Mouse (Mus musculus) gastrocnemius, adult 18-20 months (tissue): ENCODE measurements at regions not wholly inside any gene's neighbourhood (a gene's known extent, or its start where the extent isn't known, plus 50 kb on each side); places are given as distances from the start of the nearest gene placed in this dataset.

Experiments used
- DNase-seq: peaks from one replicate; pipeline ENCODE4 v3.0.0; 2021; ENCODE audit warnings: low spot score

DNA sequence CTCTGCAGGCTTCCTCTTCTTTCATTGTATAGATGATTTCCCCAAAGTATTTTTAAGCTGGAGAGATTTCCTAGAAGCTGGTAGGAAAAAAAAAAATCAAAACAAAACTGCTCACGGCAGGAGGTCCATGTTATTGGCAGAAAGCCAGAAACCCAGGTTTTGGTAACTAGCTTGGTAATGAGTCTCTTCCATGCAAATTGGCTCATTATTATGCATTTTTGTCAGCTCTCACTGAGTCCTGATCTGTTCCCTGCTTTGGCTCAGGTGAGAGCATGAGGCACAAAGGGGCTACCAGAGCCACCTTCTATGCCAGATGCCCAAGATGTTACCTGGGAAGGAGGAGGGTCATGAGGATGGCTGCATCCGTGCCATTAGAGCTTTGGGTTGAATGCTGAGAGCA, 146.3 kb upstream of the Vstm2b start:
- no peak for DNase-seq

DNA sequence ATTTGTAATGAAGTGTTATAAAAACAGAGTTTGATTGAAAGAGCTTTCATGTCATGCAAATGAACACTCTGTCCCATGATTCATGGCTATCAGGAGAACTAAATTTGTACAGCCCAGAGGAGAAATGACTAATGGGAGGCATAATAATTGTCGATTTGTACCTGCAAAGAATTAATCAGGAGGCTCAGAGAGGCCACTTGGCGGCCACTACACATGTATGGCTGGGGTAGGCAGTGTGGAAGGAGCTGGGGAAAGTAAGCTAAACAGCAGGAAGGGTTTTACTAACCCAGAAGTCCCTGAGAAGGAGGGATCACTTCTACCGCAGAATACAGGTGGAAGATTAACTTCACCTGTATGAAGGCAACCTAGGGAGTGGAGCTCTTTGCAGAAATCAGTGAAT, 145.9 kb upstream of the Vstm2b start:
- no peak for DNase-seq

DNA sequence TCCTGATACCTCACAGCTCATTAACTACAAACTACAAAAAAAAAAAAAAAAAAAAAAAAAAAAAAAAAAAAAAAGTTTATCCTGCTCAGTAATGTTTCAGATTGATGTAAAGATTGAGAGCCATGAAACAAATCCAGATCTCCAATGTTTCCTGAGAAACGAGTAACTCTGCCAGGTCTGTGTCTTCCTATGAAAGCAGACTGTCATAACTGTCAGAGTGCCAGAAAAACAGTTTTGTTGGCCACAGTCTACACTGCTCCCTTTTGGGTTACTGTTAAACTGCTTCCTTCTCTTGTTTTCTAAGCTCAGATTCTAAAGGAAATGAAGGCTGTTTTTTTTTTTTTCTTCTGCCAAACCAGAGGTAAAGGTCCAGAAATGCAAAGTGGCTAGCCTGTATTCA, 144.6 kb upstream of the Vstm2b start:
- no peak for DNase-seq

DNA sequence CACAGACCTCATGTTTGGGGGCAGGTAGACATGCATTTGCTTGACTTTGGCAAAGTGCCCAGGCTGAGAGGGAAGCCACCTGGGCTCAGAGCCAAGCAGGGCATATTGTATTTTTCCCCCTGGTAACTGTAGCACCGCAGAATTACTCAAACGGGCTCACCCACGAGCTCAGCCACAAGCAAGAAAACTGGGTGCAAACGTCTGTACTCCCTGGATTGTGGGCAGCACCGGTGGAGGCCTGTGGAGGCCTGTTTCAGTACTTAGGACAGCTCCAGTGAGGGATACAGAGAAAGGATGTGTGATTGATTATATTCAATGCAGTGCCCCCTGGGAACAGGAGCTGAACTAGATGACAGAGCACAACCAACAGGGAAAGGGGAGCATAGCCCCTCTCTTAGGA, 135.6 kb upstream of the Vstm2b start:
- no peak for DNase-seq

DNA sequence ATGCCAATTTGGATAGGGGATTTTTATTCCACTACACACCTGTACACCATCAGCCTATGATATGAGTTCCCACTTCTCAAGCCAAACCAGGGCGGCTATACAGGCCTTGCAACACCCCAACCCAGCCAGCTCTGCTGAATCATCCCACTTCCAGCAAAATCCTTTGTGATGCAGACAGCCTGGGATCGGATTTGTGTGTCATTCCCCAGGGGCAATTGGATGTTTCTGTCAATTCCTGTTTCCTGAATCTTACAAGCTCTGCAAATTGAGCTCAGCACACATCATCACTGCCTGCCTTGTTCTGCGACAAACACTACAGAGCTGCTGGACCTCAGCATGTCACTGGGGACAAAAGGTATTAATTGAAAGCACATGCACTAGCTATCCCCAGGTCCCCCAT, 132.0 kb upstream of the Vstm2b start:
- DNase-seq: no peak

DNA sequence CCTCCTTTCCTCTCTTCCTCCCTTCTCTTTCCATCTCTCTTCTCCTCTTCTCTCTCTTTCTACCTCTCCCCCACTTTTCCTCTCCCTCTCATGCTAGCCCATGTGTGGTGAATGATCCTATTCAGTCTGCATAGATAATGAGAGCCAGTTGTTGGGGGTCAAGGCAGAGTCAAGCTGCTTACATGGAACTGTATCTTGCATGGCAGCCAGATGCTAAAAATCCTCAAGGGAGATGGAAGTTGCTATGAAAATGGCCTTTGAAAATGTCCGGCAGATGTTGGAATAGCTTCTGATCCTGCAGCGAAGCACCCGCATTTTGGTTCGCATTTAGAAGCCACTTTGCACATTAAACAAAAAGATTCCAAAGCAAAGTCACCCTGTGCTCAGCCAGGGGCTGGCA, 121.9 kb upstream of the Vstm2b start:
- DNase-seq: no peak

DNA sequence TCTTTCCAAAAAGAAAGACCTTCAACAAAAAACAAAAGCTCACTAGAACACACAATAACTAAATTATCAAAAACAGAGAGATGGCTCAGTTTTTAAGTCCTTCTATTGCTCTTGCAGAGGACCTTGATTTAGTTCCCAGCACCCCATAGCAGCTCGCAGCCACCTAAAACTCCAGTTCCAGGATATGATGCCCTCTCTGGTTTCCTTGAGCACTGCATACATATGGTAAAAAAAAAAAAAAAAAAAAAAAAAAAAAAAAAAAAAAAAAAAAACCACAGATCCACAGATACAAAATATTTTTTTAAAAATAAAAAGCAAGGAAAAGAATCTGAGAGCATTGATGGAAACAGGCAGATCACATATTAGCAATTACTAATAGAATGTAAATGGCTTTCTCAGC, 113.2 kb upstream of the Vstm2b start:
- no peak for DNase-seq

DNA sequence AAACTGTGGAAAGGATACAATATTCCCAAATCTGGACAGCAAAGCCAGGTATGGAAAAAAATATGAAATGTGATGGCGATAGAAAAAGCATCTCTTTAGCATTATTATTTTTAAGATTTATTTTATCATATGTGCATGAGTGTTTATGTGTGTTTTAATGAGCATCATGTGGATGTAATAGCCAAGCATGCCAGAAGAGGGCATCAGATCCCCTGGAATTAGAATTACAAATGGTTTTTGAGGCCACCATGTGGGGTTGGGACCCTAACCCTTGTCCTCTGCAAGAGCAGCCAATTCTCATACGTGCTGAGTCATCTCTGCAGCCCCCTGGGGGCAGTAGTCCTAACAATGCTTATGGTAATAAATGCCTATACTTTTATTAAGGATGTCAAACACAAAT, 111.4 kb upstream of the Vstm2b start:
- no peak for DNase-seq

DNA sequence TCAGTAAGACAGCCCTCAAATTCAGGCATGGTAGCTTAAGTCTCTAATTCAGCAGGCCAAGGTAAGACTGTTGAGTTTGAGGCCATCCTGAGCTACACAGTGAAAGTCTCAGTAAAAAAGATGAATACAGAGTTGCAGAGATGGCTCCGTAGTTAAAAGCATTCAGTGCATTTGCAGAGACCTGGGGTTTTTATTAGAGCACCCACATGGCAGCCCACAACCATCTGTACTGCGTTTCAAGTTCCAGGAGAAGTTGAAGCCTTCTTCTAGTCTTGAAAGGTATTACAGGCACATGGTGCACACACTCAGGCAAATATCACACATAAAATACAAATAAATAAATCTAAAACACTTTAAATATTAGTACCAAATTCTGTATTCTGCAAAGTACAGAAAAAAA, 109.6 kb upstream of the Vstm2b start:
- DNase-seq: no peak

DNA sequence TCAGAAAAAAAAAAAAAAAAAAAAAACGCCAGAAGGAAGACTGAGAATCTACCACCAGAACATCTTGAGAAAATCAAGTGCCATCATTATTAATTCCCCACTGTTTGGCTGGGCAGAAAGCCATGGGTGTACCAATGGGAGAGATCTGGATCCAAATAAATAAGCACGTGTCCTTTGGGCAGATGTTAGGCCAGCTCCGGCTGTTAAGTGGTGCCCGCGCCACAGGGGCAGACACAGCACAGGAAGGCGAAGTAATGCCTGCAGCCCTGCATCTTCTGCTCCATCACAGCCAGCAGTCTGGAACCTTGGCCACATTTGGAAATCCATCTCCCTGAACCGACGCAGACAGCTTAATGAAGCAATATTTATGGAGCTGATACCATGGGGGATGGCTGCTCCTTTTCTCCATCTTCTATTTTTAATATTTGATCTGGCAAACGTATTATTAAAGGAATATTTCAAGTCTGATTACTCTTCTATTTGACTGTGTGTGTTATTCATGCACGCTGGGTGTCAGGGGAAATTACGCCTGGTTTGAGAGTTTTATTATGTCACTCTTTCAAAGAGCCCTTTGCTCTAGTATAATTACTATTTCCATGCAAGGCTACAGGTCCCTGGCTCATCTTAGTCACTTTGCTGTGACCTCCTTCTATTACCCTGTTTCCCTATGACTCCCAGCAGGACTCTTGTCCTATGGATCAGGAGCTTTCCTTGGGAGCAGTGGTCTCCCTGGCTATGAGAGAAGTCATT, 103.5 kb upstream of the Vstm2b start:
- no peak for DNase-seq

DNA sequence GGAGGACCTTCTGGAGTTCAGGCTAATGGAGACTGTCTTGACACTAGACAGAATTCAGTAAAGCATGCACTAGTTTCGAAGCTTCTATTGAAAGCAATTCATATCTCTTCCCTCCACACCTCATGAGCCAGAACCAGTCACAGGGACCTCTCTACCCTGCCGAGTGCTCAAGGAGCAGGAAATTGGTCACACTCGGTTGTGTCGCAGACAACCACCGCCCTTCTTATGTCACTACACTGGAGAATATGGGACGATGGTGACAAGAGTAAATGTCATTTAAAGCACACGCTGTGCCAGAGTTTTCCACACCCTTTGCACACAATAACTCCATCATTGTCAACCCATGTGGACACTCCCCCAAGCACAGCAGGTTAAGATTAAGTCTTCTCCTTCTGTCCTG, 98.3 kb upstream of the Vstm2b start:
- no peak for DNase-seq

DNA sequence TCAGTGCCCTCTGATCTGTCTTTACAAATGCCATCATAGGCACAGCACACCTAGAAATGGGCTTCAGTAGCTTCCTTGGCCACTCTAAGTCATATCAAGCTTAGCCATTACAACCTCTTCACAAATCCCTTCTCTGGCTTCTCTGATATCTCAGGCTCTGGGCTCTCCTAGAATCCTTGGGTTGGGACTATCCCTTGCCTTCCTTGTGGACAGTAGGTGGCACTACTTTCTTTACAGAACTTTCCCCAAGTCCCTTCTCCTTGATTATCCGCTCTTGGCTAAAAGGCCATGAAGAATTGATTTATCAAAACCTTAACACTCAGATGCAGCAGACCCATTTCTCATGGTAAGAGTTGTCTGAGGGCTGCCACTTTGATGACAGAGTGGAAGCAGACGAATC, 96.8 kb upstream of the Vstm2b start:
- no peak for DNase-seq

DNA sequence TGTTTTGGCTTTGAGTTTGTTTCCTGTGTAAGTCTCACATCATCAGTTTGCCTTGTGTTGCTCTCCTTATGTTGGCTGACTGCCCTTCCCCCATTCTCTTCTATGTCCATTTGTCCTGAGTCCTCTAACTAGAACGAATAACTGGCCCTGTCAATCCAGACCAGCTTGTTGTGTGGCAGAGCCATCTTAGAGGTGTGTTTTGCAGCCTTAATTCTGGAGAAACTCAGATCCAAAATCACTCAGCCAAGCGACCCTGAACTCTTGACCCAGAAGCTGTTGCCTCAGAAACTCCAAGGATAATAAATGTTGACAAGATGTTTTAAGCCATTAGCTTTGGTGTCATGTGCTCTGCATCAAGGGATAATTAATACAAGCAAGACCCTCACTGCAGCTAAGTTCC, 92.9 kb upstream of the Vstm2b start:
- no peak for DNase-seq

DNA sequence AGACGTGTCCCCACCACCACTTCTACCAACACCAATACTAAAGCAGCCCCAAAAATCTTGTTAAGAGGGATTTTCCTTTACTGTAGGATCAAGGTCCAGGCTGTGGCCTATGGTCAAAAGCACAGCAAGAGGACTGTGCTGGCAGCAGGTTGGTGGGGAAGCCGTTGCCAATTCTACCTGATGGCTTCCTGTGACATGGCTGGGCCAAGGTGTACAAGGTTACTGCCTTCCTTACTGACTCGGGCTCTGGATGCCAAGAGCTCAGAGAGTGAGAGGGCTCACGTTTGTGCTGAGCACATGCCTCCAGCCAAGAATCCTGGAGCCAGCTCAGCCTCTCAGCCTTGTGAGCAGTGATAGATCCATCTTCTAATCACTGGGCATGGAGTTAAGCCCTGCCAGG, 92.3 kb upstream of the Vstm2b start:
- no peak for DNase-seq

DNA sequence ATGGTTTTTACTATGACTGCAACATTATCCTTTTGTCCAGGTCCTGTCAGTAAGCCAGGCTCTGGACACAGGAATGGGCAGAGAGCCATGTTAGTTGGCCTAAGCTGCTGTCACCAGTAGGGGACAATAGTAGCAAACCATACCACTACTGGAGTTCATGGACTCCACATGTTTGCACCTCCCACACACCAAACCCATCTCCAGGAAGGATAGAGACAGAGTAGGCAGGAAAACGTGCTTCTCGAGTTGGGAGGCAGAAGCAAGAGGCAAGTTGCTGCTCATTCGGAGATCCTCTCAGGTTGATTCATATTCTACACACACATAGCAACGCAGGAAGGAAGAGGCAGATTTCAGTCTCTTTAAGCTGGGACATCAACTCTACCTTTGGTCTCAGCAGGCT, 85.2 kb upstream of the Vstm2b start:
- no peak for DNase-seq

DNA sequence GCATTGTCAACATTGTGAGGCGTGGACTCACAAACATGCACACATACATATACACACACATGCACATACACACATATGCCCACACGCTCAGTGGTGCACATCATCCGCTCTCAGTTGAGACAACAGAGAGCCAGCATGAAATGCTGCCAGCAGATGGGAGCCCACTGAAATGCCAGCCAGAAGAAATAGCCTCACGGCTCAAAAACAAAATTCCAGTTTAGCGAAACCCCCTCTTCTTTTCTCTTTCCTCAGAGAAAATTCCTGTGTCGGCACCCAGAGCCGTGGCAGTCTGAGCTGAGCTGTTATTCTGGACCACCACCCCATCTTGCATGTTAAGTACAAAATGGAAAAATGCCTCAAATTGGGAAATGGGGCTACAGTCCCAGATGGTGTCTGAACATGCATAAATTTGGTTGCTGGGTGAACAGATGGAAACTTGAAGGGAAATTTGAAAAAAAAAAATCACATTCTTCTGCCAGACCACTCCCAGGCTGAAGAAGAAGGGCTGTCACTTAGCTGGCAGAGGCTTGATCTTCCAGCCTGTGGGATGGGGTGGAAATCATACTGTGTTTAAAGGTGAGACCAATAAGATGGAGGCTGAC, 72.9 kb upstream of the Vstm2b start:
- DNase-seq: no peak

DNA sequence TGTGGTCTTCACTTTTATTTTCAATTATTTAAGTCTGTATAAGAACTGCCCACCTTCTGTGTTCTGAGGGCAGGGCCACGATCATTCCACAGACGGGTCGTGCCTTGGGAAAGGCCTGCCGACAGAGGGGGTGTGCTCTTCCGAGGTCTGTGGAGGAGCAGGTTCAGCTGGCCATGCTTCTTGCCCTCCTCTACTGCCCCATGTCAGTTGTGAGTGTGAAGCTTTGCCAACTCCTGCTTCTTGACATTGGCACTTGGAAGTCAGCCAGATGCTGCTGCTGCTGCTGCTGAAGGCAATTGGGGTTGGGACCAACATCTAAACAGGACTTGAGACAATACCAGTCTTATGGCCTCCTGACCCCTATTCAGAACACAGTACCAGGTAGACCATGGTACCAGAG, 68.6 kb upstream of the Vstm2b start:
- DNase-seq: no peak

DNA sequence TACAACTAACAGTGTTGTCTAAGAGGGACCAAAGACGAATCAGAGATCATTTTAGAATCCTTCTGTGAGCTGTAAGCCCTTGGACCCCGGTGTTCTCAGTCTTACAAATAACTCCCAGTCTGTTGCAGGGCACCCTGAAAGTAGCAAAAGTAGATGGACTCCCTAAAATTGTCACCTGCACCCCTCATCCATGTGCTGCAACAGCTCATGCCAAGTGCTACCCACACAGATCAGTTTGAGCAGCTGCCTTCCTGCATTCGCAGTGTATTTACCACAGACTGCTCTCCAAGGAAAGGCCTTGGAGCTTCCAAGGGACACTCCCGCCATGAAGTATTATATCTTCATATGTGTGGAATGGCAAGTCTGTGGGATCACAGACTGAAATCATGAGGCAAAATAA, 66.5 kb upstream of the Vstm2b start:
- no peak for DNase-seq

DNA sequence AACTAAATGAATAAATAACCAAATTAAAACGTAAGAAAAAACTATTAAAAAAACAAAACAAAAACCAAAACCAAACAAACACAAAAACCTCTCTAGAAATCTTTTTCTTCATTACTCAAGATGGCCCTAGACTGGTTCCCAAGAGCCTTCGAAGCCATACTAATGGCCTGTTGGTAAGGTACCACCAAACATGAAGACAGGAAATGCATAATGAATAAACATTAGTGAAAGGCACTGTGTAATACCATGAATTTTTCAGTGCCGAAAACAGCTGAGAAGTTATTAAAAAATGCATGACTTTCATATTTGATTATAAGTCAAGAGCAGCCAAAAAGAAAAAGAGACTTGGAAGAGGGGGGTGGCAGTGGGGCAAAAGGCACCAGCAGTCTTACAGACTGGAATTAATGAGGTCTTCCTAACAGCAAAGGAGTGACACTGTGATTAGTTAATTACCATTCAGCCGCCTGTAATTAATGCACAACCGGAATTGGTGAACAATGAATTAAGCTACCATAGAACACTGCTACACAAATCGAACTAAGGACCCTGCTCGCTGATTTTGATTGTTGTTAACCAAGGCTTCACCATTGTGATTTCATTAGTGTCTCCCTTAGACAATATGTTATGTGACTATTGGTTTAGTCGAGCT, 55.7 kb upstream of the Vstm2b start:
- DNase-seq: no peak

DNA sequence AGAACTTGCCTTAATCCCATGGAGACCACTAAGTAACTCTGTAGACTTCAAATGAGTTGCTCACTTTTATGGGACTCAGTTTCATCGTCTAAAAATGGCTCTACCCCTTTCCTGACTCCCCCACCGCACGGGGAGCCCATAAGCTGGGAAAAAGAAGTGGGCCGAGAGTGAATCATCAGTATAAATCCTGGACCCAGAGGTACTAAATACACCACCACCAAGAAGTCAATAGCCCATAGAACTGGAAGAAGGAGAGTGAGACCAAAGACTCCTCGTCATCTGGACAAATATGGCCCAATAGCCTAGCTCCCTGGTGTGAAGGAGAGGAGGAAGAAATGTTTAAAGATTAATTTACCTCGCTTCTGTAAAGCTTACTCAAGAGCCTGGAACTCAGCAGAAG, 51.6 kb upstream of the Vstm2b start:
- no peak for DNase-seq
